Mouse (Mus musculus) bone marrow macrophage, adult 2 months (primary cell): ENCODE data around the gene Kcnc4. TPM values are rescaled to one million over a fixed set of nuclear protein-coding genes. Genes with fewer than 3 reads are reported as not detected.

Source experiments
- H3K27ac ChIP-seq: 2 replicates; pipeline ENCODE4 v1.5.1; 2012; ENCODE audit warnings: low read depth, low read length; ENCODE audit not compliant: insufficient read depth
- H3K4me1 ChIP-seq: 2 replicates; pipeline ENCODE4 v1.6.1; 2012; ENCODE audit warnings: low read length; ENCODE audit not compliant: control insufficient read depth, insufficient read depth
- H3K4me3 ChIP-seq: 2 replicates; pipeline ENCODE4 v1.5.1; 2012; ENCODE audit warnings: mild to moderate bottlenecking, low read length, moderate library complexity; ENCODE audit not compliant: insufficient read depth
- CTCF ChIP-seq: IDR thresholded peaks from 2 replicates; pipeline ENCODE4 v1.5.1; 2012; ENCODE audit warnings: low read depth, mild to moderate bottlenecking, low read length, moderate library complexity
- POLR2A ChIP-seq: IDR thresholded peaks from 2 replicates; pipeline ENCODE4 v1.6.1; 2012; ENCODE audit warnings: mild to moderate bottlenecking, low read depth, low read length, borderline replicate concordance
- polyA plus RNA-seq: library from polyadenylated mRNA; stranded (reverse); fragments of >200 nt; gene quantifications from 2 replicates; pipeline ENCODE4 v1.2.4, GENCODE M21; 2012; ENCODE audit not compliant: missing spikeins, insufficient read depth, insufficient read length

The Kcnc4 gene
- polyA plus RNA-seq, 1 experiment: not detected

DNA sequence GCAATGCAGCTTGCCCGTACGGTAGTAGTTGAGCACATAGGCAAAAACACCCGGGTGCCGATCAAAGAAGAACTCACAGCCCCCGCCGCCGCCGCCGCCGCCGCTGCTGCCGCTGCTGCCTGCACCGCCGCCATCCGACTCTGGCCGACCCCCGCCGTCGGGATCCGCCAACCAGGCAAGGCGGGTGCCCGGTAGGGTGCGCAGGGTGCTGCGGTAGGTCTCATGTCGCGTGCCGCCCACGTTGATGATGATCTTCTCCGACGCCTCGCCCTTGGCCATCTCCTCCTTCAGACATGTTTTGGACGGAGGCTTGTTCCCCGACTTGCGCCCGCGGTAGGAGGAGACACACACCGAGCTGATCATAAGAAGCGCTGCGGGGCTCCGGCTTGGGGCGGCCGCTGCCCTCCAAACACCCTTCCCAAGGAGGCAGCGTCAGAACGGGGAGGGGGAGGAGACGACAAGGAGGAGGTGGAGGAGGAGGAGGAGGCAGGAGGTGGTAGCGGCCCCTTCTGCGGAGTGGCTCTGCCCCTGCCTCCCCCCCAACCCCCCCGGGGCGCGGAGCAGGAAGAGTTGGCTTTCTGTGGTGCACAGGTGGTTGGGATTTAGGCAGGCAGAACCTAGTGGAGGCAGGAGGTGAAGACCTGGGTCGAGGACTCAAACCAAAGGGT is 690 bp downstream of the Kcnc4 start:
- Histone ChIP-seq H3K4me1 (no peaks in the 10 kb centered on the region), H3K27ac (no peak overlapping the region), H3K4me3 (no peak overlapping the region)
- TF ChIP-seq POLR2A: no peak
- TF ChIP-seq CTCF: no peak

GRCm38 (mm10) chr3:107458104-107458503 is 1.2 kb downstream of the Kcnc4 start:
- H3K27ac ChIP-seq: no peak overlapping the region
- H3K4me1 ChIP-seq: no peaks in the 10 kb centered on the region
- no peak overlapping the region for H3K4me3 ChIP-seq
- TF ChIP-seq CTCF (no peak), POLR2A (no peak)

GRCm38 (mm10) chr3:107454280-107454679 is 5.1 kb downstream of the Kcnc4 start:
- TF ChIP-seq CTCF: no peak
- TF ChIP-seq POLR2A: no peak

DNA sequence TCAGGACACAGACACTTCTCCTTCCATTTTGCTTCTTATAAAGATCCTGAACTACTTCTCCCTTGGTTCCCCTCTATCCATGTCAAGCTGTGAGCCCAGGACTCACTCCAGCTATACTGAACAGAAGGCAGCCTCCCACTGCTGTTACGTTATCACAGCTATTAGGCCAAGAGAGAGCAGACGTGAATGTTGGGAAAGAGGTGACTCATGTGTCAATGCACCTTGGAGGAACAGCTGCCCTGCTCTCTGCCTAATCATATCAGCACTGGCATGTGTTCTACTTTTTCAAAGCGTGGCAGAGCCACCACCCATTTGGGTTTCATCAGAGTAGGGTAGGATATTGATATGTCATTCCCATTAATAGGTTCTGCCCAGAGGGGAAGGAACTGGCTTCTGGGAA is 12.5 kb downstream of the Kcnc4 start:
- no peak overlapping the region for H3K27ac ChIP-seq
- no peak overlapping the region for H3K4me3 ChIP-seq
- H3K4me1 ChIP-seq: no peaks in the 10 kb centered on the region
- no peak for TF ChIP-seq POLR2A
- TF ChIP-seq CTCF: no peak

More at GRCm38 (mm10) chr3:107454280-107454679, 5.1 kb downstream of the Kcnc4 start:
- Histone ChIP-seq H3K4me3 (no peak overlapping the region), H3K27ac (no peak overlapping the region), H3K4me1 (no peaks in the 10 kb centered on the region)

DNA sequence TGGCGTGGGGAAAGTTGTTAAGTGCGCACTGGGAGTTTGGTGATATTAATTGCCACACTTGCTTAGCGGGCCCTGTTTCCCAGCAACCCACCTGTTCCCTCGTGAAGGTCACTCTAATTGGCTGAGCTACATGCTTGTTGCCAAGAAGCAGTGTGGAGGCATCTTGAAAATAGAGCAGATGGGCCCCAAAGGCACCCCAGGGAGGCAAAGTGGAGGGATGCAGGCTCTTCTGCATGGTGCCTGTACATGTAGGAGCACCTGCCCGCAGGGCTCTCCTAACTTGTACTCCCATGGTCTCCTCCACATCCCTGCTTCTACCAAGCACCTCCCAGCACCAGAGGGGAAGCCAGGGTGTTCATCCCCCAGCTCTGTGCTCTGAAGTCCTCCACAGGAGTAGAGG is 15.5 kb downstream of the Kcnc4 start:
- Histone ChIP-seq H3K4me3 (no peak overlapping the region), H3K4me1 (no peaks in the 10 kb centered on the region), H3K27ac (no peak overlapping the region)
- TF ChIP-seq POLR2A (no peak), CTCF (no peak)

GRCm38 (mm10) chr3:107442191-107442590 is 17.2 kb downstream of the Kcnc4 start:
- Histone ChIP-seq H3K4me1 (no peaks in the 10 kb centered on the region), H3K4me3 (no peak overlapping the region), H3K27ac (no peak overlapping the region)
- TF ChIP-seq POLR2A: no peak
- no peak for TF ChIP-seq CTCF

GRCm38 (mm10) chr3:107441306-107441705 is 18.0 kb downstream of the Kcnc4 start:
- H3K4me1 ChIP-seq: no peaks in the 10 kb centered on the region
- H3K27ac ChIP-seq: no peak overlapping the region
- TF ChIP-seq CTCF (no peak), POLR2A (no peak)
- H3K4me3 ChIP-seq: no peak overlapping the region

GRCm38 (mm10) chr3:107439280-107439679 is 20.1 kb downstream of the Kcnc4 start:
- TF ChIP-seq CTCF (no peak), POLR2A (no peak)
- Histone ChIP-seq H3K4me3 (no peak overlapping the region), H3K4me1 (no peaks in the 10 kb centered on the region), H3K27ac (no peak overlapping the region)

- TF ChIP-seq POLR2A (no peak), CTCF (no peak)
- H3K4me1 ChIP-seq: no peaks in the 10 kb centered on the region
- no peak overlapping the region for H3K4me3 ChIP-seq
- H3K27ac ChIP-seq: no peak overlapping the region
These were observed 21.7 kb downstream of the Kcnc4 start for GRCm38 (mm10) chr3:107437666-107438065.

GRCm38 (mm10) chr3:107436434-107436833 is 22.9 kb downstream of the Kcnc4 start:
- Histone ChIP-seq H3K4me1 (no peaks in the 10 kb centered on the region), H3K27ac (no peak overlapping the region), H3K4me3 (no peak overlapping the region)
- TF ChIP-seq POLR2A: no peak
- TF ChIP-seq CTCF: no peak
